Mouse (Mus musculus) liver, embryonic 13.5 days (tissue): ENCODE data around the gene Usp5. TPM values are rescaled to one million over a fixed set of nuclear protein-coding genes. Genes with fewer than 3 reads are reported as not detected.

Source experiments
- ATAC-seq: fragments of 200-750 bp; cut with Nextera tagmentation; 2 replicates; pipeline ENCODE4 v1.8.0; 2017; ENCODE audit warnings: low read depth, mild to moderate bottlenecking, moderate number of reproducible peaks, moderate library complexity
- DNase-seq: peaks from one replicate; pipeline ENCODE4 v3.0.0; 2022
- H3K27ac ChIP-seq: fragments of 300-500 bp; sonication (generic); 2 replicates; pipeline ENCODE4 v1.5.1; 2015; ENCODE audit warnings: moderate library complexity, mild to moderate bottlenecking, inconsistent platforms
- H3K27me3 ChIP-seq: fragments of 300-500 bp; sonication (generic); 2 replicates; pipeline ENCODE4 v1.6.1; 2015; ENCODE audit warnings: mild to moderate bottlenecking, inconsistent platforms
- H3K36me3 ChIP-seq: fragments of 300-500 bp; sonication (generic); 2 replicates; pipeline ENCODE4 v1.6.1; 2015; ENCODE audit warnings: mild to moderate bottlenecking, inconsistent platforms
- H3K4me1 ChIP-seq: fragments of 300-500 bp; sonication (generic); replicated peaks from 2 replicates; pipeline ENCODE4 v1.6.1; 2015; ENCODE audit warnings: inconsistent platforms
- H3K4me2 ChIP-seq: fragments of 300-500 bp; sonication (generic); 2 replicates; pipeline ENCODE4 v1.6.1; 2015; ENCODE audit warnings: inconsistent platforms, mild to moderate bottlenecking, moderate library complexity
- H3K4me3 ChIP-seq: fragments of 300-500 bp; sonication (generic); replicated peaks from 2 replicates; pipeline ENCODE4 v1.5.1; 2015; ENCODE audit warnings: mild to moderate bottlenecking, inconsistent platforms
- H3K9ac ChIP-seq: fragments of 300-500 bp; sonication (generic); 2 replicates; pipeline ENCODE4 v1.6.1; 2015; ENCODE audit warnings: mild to moderate bottlenecking, inconsistent platforms
- H3K9me3 ChIP-seq: fragments of 300-500 bp; sonication (generic); replicated peaks from 2 replicates; pipeline ENCODE4 v1.6.1; 2016; ENCODE audit warnings: inconsistent platforms
- WGBS: fragments of 180-500 bp; shearing (Covaris S2); methylation state at CpG from one replicate; pipeline ENCODE4 v1.1.7; 2015; ENCODE audit not compliant: insufficient replicate concordance; 5-methylcytosine and 5-hydroxymethylcytosine counted together
- polyA plus RNA-seq: library from polyadenylated mRNA; unstranded; fragments of >200 nt; fragmentation: Nextera tagmentation; extraction: Ambion mirVana; gene quantifications from 2 replicates; pipeline ENCODE4 v1.2.1, GENCODE M21; 2015

Gene Usp5
- polyA plus RNA-seq, 1 experiment from 2014 or later = 63.5 TPM

- Histone ChIP-seq H3K9ac (no peak within 1 kb of the TSS), H3K4me2 (peak within 1 kb of the TSS; percentile 44), H3K9me3 (no peaks in the 10 kb centered on the region), H3K36me3 (no peaks in the 10 kb centered on the region), H3K27ac (no peak within 1 kb of the TSS), H3K27me3 (peaks cover 41% of the 10 kb centered on the region), H3K4me3 (peak within 1 kb of the TSS; percentile 4), H3K4me1 (peaks cover 11% of the 10 kb centered on the region; the same call in 1 of the 2 replicates)
- 2% methylated on average over 23 of the region's 23 CpGs for WGBS
- DNase-seq = no peak
- no peak for ATAC-seq
Observed at GRCm38 (mm10) chr6:124779222-124779983, 49.9 kb downstream of the Usp5 start, which contains the start of gene Lrrc23. Gene Lrrc23, minus strand, starts transcription at chr6:124779727.

GRCm38 (mm10) chr6:124770511-124770910, 58.8 kb downstream of the Usp5 start:
- no peak for DNase-seq
- Histone ChIP-seq H3K36me3 (no peaks in the 10 kb centered on the region), H3K4me3 (no peak overlapping the region), H3K27me3 (peaks cover 65% of the 10 kb centered on the region), H3K4me1 (peaks cover 20% of the 10 kb centered on the region), H3K27ac (no peak overlapping the region), H3K9me3 (no peaks in the 10 kb centered on the region), H3K4me2 (no peak overlapping the region), H3K9ac (no peak overlapping the region)
- no peak for ATAC-seq
- whole genome bisulfite sequencing = 65% methylated on average over 15 of the region's 15 CpGs

GRCm38 (mm10) chr6:124770013-124770412, 59.3 kb downstream of the Usp5 start:
- Histone ChIP-seq H3K4me2 (no peak overlapping the region), H3K4me3 (no peak overlapping the region)

GRCm38 (mm10) chr6:124769101-124769765, 60.1 kb downstream of the Usp5 start, which contains the start of gene Eno2:
Gene Eno2, minus strand, starts transcription at chr6:124769673.
- H3K27ac ChIP-seq = no peak within 1 kb of the TSS
- no peaks in the 10 kb centered on the region for H3K36me3 ChIP-seq
- DNase-seq (no peak), ATAC-seq (peak; percentile 32; the same call in 1 of the 2 replicates)
- H3K4me1 ChIP-seq = peaks cover 20% of the 10 kb centered on the region
- 2% methylated on average over 54 of the region's 54 CpGs for WGBS
- no peaks in the 10 kb centered on the region for H3K9me3 ChIP-seq
- peak within 1 kb of the TSS; percentile 68 for H3K4me2 ChIP-seq
- H3K27me3 ChIP-seq = peaks cover 69% of the 10 kb centered on the region
- peak within 1 kb of the TSS; percentile 52 for H3K4me3 ChIP-seq
- H3K9ac ChIP-seq = peak within 1 kb of the TSS; percentile 41

More at GRCm38 (mm10) chr6:124770013-124770412, 59.3 kb downstream of the Usp5 start:
- Histone ChIP-seq H3K27ac (no peak overlapping the region), H3K4me1 (peaks cover 20% of the 10 kb centered on the region), H3K36me3 (no peaks in the 10 kb centered on the region), H3K9me3 (no peaks in the 10 kb centered on the region), H3K27me3 (peaks cover 68% of the 10 kb centered on the region), H3K9ac (no peak overlapping the region)
- ATAC-seq (no peak), DNase-seq (no peak)
- WGBS = 30% methylated on average over 7 of the region's 7 CpGs

GRCm38 (mm10) chr6:124768704-124769044, 60.6 kb downstream of the Usp5 start:
- H3K27ac ChIP-seq = no peak overlapping the region
- ATAC-seq (no peak), DNase-seq (no peak)
- H3K4me2 ChIP-seq = peak overlapping the region; percentile 68
- H3K4me1 ChIP-seq = peaks cover 20% of the 10 kb centered on the region
- H3K36me3 ChIP-seq = no peaks in the 10 kb centered on the region
- peaks cover 74% of the 10 kb centered on the region for H3K27me3 ChIP-seq
- 4% methylated on average over 9 of the region's 9 CpGs for WGBS
- H3K9me3 ChIP-seq = no peaks in the 10 kb centered on the region
- no peak overlapping the region; the same call in 1 of the 2 replicates for H3K9ac ChIP-seq
- peak overlapping the region; percentile 52 for H3K4me3 ChIP-seq

- Histone ChIP-seq H3K9me3 (no peaks in the 10 kb centered on the region), H3K4me3 (peak overlapping the region; percentile 52), H3K27ac (no peak overlapping the region), H3K27me3 (peaks cover 74% of the 10 kb centered on the region), H3K9ac (no peak overlapping the region), H3K36me3 (no peaks in the 10 kb centered on the region), H3K4me1 (peaks cover 20% of the 10 kb centered on the region), H3K4me2 (peak overlapping the region; percentile 68)
- ATAC-seq (peak; percentile 39; the same call in 1 of the 2 replicates), DNase-seq (no peak)
- WGBS = 26% methylated on average over 19 of the region's 19 CpGs
Observed at GRCm38 (mm10) chr6:124767920-124768703, 61.2 kb downstream of the Usp5 start.

- ATAC-seq (no peak), DNase-seq (no peak)
- Histone ChIP-seq H3K4me2 (no peak overlapping the region), H3K4me1 (peaks cover 20% of the 10 kb centered on the region), H3K9me3 (no peaks in the 10 kb centered on the region), H3K9ac (no peak overlapping the region), H3K4me3 (no peak overlapping the region), H3K27me3 (peaks cover 79% of the 10 kb centered on the region), H3K27ac (no peak overlapping the region), H3K36me3 (no peaks in the 10 kb centered on the region)
- 65% methylated on average over 4 of the region's 4 CpGs for WGBS
Observed at GRCm38 (mm10) chr6:124767536-124767919, 61.8 kb downstream of the Usp5 start.

GRCm38 (mm10) chr6:124765951-124766350, 63.3 kb downstream of the Usp5 start:
- Histone ChIP-seq H3K36me3 (no peaks in the 10 kb centered on the region), H3K27me3 (peaks cover 89% of the 10 kb centered on the region), H3K9me3 (no peaks in the 10 kb centered on the region), H3K4me2 (no peak overlapping the region), H3K4me3 (no peak overlapping the region), H3K4me1 (peaks cover 20% of the 10 kb centered on the region), H3K9ac (no peak overlapping the region), H3K27ac (no peak overlapping the region)
- 69% methylated on average over 7 of the region's 7 CpGs for WGBS
- no peak for ATAC-seq
- no peak for DNase-seq

Other genes starting within 250 kb of the Usp5 start
- gene C1s2, start 193.4 kb downstream of the Usp5 start, polyA plus RNA-seq = not detected in 2 replicates
- 68.4 and 73.9 TPM in 2 replicates for gene Lpcat3, start 166.5 kb downstream of the Usp5 start, polyA plus RNA-seq
- 189 and 198 TPM in 2 replicates for gene Emg1, start 117.3 kb downstream of the Usp5 start, polyA plus RNA-seq
- gene Phb2, start 117.1 kb downstream of the Usp5 start, polyA plus RNA-seq = 356 and 373 TPM in 2 replicates
- gene Ptpn6, start 90.8 kb downstream of the Usp5 start, polyA plus RNA-seq = 28.7 and 29.5 TPM in 2 replicates
- 77.7 and 80.2 TPM in 2 replicates for gene Grcc10, start 88.1 kb downstream of the Usp5 start, polyA plus RNA-seq
- not detected in 2 replicates for gene Gm45234, start 73.5 kb downstream of the Usp5 start, polyA plus RNA-seq
- gene Atn1, start 73.0 kb downstream of the Usp5 start, polyA plus RNA-seq = 1.5 and 1.8 TPM in 2 replicates
- 0.32 and 0.42 TPM in 2 replicates for gene Eno2, start 59.8 kb downstream of the Usp5 start, polyA plus RNA-seq
- not detected in 2 replicates for gene Lrrc23, start 49.8 kb downstream of the Usp5 start, polyA plus RNA-seq
- 8.6 and 9.6 TPM in 2 replicates for gene Spsb2, start 20.8 kb downstream of the Usp5 start, polyA plus RNA-seq
- 461 and 495 TPM in 2 replicates for gene Tpi1, start 15.2 kb downstream of the Usp5 start, polyA plus RNA-seq
- gene Cdca3, start 63 bp upstream of the Usp5 start, polyA plus RNA-seq = 202 and 204 TPM in 2 replicates
- gene Gnb3, start 10.8 kb upstream of the Usp5 start, polyA plus RNA-seq = 0.16 and 0.23 TPM in 2 replicates
- 1.4 and 1.9 TPM in 2 replicates for gene P3h3, start 28.3 kb upstream of the Usp5 start, polyA plus RNA-seq
- gene Gpr162, start 34.5 kb upstream of the Usp5 start, polyA plus RNA-seq = 0.08 and 0.14 TPM in 2 replicates
- 0.17 TPM in 1 of 2 replicates, not detected in the other for gene Cd4, start 58.7 kb upstream of the Usp5 start, polyA plus RNA-seq
- gene Lag3, start 82.2 kb upstream of the Usp5 start, polyA plus RNA-seq = 0.14 and 0.18 TPM in 2 replicates
- gene Ptms, start 90.6 kb upstream of the Usp5 start, polyA plus RNA-seq = 42.3 and 47.6 TPM in 2 replicates
- 129 and 134 TPM in 2 replicates for gene Mlf2, start 101.9 kb upstream of the Usp5 start, polyA plus RNA-seq
- gene Cops7a, start 136.1 kb upstream of the Usp5 start, polyA plus RNA-seq = 67.3 and 77.6 TPM in 2 replicates
- 0.05 and 0.15 TPM in 2 replicates for gene Pianp, start 167.2 kb upstream of the Usp5 start, polyA plus RNA-seq
- 3.6 and 3.8 TPM in 2 replicates for gene Zfp384, start 179.7 kb upstream of the Usp5 start, polyA plus RNA-seq
- 28.6 and 31.8 TPM in 2 replicates for gene Ing4, start 210.3 kb upstream of the Usp5 start, polyA plus RNA-seq
- gene Acrbp, start 220.2 kb upstream of the Usp5 start, polyA plus RNA-seq = 1.6 and 2.2 TPM in 2 replicates
- 1.6 and 2.1 TPM in 2 replicates for gene Lpar5, start 238.4 kb upstream of the Usp5 start, polyA plus RNA-seq